Mouse (Mus musculus): ENCODE measurements at regions not wholly inside any gene's neighbourhood (a gene's known extent, or its start where the extent isn't known, plus 50 kb on each side); places are given as distances from the start of the nearest gene placed in this dataset.

DNA sequence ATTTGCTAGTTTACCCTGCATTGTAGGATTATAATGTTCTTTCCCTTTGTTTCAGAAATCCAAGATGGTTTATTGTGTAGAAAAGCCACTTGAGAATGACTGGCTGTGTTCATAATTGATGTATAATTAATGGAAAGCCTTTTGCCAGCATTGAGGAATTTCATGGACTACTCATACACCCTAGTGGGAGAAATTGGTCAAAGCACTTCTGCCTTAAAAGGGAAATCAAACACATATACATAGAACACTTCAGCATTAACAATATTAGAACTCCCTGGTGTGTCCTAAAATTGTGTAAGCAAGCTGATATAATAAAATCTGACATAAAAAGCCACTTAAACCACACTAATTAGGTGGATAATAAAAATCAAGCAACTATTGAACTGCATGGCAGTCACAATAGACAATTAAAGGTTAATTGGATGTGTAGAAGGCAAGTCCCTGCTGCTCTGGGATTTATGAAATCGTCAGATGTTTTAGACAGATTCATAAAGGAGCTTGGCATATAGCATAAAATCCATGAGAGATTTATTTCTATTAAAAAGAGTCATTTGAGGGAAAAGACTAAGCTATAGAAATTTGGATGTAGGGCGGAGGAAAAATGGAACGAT is 607.0 kb upstream of the Dpp10 start:
- DNase-seq: no peak

- no peak for DNase-seq
Observed at GRCm38 (mm10) chr1:124635246-124635768, 589.9 kb upstream of the Dpp10 start.

DNA sequence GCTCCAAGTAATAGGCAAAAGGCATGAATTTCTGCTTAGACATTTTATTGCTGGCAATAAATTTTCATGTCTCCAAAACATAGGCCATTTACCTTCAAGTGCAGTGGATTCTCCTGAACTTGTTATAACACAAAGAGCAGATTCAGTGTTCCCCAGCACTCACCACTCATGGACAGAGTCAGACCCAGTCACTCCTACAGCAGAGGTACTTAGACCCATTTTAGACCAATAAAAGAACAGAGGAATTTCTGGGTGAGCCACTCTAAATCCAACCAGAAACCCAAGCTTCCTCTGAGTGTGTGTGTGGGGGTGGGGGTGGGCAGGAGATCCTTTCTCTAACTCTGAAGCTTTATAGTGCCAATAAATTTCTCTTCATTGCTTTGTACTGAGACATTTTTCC is 584.7 kb upstream of the Dpp10 start:
- no peak for DNase-seq

DNA sequence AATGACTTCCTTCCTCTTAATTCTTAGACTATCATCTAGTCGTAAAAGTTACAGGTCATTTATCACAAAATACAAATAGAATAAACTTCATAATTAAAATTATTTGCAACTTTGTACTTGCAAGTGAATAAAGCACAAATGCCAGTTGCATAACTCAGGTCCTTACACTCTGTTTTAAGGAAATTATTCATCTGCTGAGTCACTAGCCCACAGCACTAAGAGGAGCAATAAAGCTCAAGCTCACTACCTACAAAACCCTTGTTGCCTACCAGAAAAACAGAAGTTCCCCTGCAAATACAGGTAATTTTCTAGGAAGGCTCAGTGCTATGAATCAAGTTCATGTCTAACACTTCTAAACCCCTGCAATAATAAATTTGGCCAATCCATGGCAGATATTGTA is 539.3 kb upstream of the Dpp10 start:
- no peak for DNase-seq
